Mouse (Mus musculus) right cerebral cortex, postnatal 10 days (tissue): ENCODE results near the gene Fbxo21.

ENCODE experiments used
- DNase-seq, 2 experiments: peaks; one replicate each; pipeline ENCODE4 v3.0.0; 2021; ENCODE audit warnings: low spot score in 2 of 2

Fbxo21 gene

DNA sequence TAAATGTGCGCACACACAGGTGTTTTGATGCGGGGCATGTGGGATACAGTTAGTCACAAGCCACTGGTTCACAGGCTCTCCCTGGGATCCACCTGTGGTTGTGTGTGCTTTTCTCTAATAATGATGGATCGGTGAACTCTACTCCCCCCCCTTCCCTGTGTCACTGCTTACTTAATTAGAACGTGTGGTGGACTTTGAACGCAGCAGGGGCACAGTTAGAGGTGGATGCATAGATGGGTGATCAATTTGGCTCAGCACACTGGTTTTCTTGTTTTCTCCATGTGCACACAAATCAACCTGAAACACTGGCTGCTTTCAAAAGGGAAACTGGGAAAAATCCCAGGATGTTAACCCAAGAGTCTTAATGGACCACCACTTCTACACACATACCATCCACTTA is 2.6 kb downstream of the Fbxo21 start:
- DNase-seq, result no peak

DNA sequence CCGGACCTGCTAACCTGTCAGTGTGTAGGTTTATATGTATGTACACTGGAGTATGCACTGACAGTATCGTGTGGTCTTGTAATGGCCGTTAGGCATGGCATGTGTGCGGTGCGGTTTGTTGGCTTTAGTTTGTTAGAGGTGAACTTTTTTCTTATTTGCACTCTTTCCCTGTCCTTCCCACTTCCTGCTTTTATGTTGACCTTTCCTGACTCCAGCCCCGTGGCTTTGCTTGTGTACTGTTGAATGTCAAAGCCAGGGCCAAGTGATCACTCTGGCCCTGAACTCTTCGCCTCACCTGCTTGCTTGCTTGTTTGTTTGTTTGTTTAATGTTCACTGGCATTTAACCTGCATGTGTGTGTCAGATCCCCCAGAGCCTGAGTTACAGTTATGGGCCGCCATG is 4.4 kb downstream of the Fbxo21 start:
- no peak for DNase-seq

DNA sequence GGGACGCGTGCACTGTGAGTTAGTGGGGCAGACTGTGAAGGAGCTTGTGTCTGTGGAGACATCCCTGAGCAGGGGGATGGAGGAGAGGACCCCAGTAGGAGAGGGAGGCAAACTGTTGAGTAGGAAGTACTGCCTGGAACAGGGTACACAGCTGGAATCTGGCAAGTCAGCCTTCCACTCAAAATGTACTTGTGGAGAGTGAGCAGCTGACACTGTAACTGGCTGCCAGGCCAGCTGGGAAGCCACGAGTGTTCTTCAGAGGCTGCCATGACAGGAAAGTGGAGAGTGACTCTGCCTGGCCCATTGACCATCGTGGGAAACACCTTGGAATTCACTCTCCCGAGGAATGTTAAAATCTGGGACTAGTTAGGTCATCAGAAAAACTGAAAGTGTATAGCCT is 5.4 kb downstream of the Fbxo21 start:
- no peak for DNase-seq

DNA sequence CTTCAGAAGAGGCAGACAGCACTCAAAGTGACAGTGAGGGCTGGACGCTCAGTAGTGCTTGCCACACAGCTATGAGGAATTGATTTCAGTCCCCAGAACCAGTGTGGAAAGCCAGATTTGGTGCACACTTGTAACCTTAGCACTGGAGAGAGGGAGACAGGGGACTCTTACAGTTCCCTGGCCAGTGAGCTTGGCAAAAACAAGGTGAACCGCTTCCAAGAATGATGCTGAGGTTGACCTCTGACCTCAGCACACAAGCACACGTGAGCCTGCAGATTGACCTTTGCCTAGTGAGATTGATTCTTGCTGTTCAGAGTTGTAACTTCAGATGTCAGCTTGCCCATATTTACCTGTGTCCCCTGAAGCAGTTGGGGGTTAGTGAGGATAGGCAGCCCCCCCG is 9.8 kb downstream of the Fbxo21 start:
- DNase-seq, result no peak

DNA sequence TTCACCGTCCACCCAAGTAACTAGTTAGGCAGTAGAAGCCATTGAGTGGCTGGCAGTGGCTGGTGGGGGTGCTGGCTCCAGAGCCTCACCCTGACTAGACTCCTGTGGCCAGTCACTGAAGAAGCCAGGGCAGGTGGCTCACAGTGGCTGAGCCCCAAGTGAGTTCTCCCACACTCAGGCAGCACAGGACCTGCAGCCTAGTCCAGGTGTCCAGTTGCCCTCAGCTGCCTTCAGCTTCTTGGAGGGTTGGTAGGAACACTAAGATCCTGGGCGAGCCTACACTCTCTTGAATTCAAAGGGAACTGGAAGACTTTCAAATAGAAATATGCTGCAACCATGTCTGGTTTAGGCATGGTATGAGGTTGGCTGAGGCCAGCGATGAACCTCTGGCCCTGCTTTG is 11.4 kb downstream of the Fbxo21 start:
- DNase-seq, result no peak

DNA sequence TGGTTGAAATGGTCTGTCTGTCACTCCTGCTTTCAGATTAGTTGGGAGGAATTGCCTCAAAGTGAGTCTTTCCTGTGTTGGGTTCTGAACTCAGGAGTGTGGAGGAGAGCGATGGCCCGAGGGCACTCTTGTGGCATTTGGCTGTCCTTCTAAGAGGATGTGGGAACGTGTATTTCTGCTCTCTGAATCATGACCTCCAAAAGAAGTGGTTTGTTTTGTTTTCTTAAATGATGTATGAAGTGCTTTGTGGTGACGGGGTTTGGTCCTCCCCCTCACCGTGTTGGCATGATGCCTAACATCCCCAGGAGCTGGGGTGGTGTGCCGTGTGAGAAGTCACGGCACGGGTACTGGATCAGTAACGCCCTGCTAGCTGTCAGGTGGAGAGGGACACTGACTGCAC is 11.8 kb downstream of the Fbxo21 start:
- DNase-seq, result no peak

GRCm38 (mm10) chr5:117989773-117990172 is 13.2 kb downstream of the Fbxo21 start:
- no peak for DNase-seq

GRCm38 (mm10) chr5:117990957-117991356 is 14.4 kb downstream of the Fbxo21 start:
- DNase-seq, result no peak

- no peak for DNase-seq
Measured at GRCm38 (mm10) chr5:117993550-117993949, 17.0 kb downstream of the Fbxo21 start.

DNA sequence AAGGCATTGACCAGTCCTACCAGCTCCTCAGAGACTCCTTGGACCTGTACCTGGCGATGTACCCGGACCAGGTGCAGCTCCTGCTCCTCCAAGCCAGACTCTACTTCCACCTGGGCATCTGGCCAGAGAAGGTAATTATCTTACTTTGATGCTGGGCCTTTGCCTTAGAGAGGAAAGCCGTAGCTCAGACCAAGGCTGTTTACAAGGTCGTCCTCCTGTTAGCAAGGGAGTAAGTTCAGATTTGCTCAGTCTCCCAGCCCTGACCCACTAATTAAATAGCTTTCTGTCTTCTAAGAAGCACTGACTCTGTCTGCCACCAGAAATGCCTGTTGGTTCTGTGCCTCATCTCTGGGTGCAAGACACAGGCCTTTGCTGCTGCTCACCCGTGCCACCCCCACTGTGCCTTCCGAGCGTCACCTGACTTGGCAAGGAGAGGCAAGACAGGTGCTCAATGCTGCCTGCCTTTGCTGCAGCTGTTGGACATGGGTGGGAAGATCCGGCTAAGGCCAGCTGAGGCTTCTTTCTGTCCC is 18.9 kb downstream of the Fbxo21 start:
- DNase-seq, result no peak

DNA sequence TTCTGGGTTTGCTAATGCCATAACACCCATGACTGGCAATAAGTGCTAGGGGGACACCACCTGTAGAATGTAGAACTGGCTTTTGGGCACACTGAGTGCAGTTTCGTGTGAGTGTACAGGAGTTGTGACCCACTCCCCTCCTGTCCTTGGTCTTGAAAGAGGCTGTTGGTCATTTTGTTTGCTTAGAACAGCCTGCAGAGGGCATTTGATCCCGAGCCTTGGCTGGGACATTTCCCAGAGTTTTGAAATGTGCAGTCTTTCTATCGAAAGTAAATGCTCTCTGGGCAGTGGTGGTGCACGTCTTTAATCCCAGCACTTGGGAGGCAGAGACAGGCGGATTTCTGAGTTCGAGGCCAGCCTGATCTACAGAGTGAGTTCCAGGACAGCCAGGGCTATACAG is 19.4 kb downstream of the Fbxo21 start:
- DNase-seq, result no peak

- DNase-seq, result no peak
Measured at GRCm38 (mm10) chr5:117996581-117996980, 20.1 kb downstream of the Fbxo21 start.

GRCm38 (mm10) chr5:117997434-117997970 is 21.0 kb downstream of the Fbxo21 start:
- no peak for DNase-seq

GRCm38 (mm10) chr5:117999061-117999460 is 22.5 kb downstream of the Fbxo21 start:
- DNase-seq, result no peak

GRCm38 (mm10) chr5:117999584-117999983 is 23.1 kb downstream of the Fbxo21 start:
- no peak for DNase-seq

GRCm38 (mm10) chr5:118002059-118002458 is 25.5 kb downstream of the Fbxo21 start:
- DNase-seq, result peak; percentile 69 to 79

DNA sequence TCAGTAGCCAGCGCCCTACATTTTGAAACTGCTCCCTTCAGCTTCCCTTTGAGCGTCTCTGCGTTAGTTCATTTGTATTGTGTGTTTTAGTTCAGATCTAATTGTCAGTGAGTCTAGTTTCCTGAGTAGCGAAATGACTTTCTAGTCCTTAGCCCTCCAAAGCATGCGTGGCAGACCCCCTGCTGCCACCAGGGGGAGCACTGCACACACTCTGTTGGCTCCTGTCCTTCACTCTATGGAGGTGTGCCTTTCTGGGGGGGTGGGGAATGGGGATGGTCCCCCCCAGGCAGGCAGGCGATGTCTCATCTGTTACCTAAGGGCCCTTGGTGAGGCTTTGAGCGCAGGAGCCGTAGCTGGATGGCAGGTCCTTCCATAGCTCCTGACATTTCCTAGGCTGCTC is 28.1 kb downstream of the Fbxo21 start:
- peak; percentile 69 to 81 for DNase-seq

- DNase-seq, result no peak
Measured at GRCm38 (mm10) chr5:118005728-118006127, 29.2 kb downstream of the Fbxo21 start.

GRCm38 (mm10) chr5:118008344-118008743 is 31.8 kb downstream of the Fbxo21 start:
- no peak for DNase-seq

DNA sequence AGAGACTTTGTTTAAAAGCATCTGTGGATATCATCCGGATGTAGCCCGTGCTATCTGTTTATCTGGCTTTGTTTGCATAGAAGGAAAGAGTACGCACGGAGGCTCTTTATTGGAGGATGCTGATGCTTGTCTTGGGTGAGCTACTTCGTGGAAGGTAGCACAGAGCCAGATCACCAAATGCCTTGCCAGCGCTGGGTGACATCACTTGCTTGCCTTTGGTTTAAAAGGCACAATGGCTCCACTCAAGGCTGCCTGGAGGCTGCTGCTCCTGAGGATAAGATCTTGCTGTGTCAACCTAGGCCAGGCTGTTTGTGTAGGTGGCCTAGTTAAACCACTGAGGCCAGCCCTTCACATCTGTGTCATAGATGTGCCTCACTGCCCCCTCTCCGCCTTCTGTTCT is 34.3 kb downstream of the Fbxo21 start:
- DNase-seq, result no peak

DNA sequence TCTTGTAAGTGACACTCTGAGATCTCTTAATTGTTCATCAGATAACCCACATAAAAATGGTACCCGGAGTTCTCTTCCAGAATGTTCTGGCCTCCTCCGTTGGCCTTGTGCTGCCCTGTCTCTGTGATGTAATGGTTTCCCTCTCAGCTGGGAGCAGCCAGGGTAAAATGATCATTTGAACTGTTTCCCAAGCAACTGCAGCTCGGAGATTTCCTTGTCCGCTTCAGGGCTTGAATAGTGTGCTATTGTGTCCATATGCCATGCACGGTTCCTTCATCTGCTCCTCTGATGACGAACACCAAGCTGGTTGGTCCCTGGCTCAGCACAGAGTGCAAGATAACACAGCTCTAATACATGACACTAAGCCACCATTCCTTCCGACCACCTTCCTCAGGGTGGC is 35.3 kb downstream of the Fbxo21 start:
- DNase-seq, result peak in 1 of 2 experiments; percentile 23

- peak; percentile 71 to 74 for DNase-seq
Measured at GRCm38 (mm10) chr5:118015028-118015427, 38.5 kb downstream of the Fbxo21 start.

GRCm38 (mm10) chr5:118015669-118016068 is 39.1 kb downstream of the Fbxo21 start:
- no peak for DNase-seq

GRCm38 (mm10) chr5:118017527-118017926 is 41.0 kb downstream of the Fbxo21 start:
- DNase-seq, result no peak
